Comparison of ENCODE assay signal across 8 mouse cellular contexts in the genomic region with DNA sequence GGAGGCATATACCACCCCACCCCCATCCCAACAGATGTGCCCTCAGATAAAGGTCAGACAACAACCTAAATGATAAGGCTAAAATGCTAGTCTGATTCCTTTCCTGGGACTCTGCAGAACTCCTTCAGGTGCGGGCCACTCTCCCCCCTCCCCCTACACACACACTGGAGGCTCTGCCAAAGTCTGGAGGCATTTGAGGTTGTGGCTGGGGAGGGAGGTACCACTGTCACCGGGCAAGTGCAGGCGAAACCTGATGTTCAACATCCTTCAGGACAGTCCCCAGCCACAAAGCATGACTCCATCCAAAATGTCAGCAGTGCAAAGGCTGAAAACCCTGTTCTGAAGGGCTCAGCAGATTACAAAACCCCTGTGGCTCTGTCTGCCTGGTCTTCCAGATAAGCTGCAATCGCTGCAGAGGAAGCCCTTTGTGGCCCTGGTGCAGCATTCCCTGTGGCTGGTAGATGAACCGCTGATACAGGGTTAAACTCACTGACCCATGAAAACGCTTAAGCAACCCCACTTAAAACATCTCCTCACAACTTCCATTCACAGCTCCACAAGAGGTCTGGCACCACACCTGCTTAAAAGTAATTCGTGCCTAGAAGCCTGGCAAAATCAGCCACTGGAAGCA.
A peak's percentile ranks its signal among the peaks of the same experiment; 100 is the strongest.
DNase-seq lines count a peak whose midpoint lies in the region; ATAC-seq and TF ChIP-seq lines count a peak whose summit lies in the region.

No protein-coding gene starts in this region.

- no peaks in the 10 kb centered on the region for H3K27me3 ChIP-seq in heart, adult 2 months (ENCODE audit: control insufficient read depth, insufficient read depth, low read length)
- H3K27me3 ChIP-seq in intestine, embryonic 14.5 days (replicated peaks; ENCODE audit: control insufficient read depth, insufficient read depth, low read length), result no peaks in the 10 kb centered on the region
- H3K27me3 ChIP-seq in liver, embryonic 16.5 days (ENCODE audit: control insufficient read depth, insufficient read depth, low read depth, low read length), result no peaks in the 10 kb centered on the region

- peak overlapping the region; percentile 61 for H3K4me2 ChIP-seq in intestine, embryonic 14.5 days (ENCODE audit: low read length)
- H3K4me2 ChIP-seq in liver, embryonic 16.5 days (ENCODE audit: low read depth, low read length), result no peak overlapping the region

- no peak overlapping the region for H3K4me3 ChIP-seq in heart, adult 2 months
- H3K4me3 ChIP-seq in intestine, embryonic 14.5 days (ENCODE audit: low read depth, low read length), result peak overlapping the region; percentile 39
- no peak overlapping the region for H3K4me3 ChIP-seq in liver, embryonic 16.5 days (ENCODE audit: low read depth, low read length)
- peak overlapping the region; percentile 38 for H3K4me3 ChIP-seq in olfactory bulb, adult 2 months (ENCODE audit: insufficient read depth, low read depth, low read length)

- peaks cover 39% of the 10 kb centered on the region for H3K36me3 ChIP-seq in heart, adult 2 months (ENCODE audit: control insufficient read depth, insufficient read depth, low read length)
- H3K36me3 ChIP-seq in intestine, embryonic 14.5 days (ENCODE audit: control insufficient read depth, insufficient read depth, low read length), result no peaks in the 10 kb centered on the region
- H3K36me3 ChIP-seq in liver, embryonic 16.5 days (ENCODE audit: control insufficient read depth, insufficient read depth), result no peaks in the 10 kb centered on the region

- H3K4me1 ChIP-seq in heart, adult 2 months (ENCODE audit: control insufficient read depth, insufficient read depth, low read length), result peaks cover 27% of the 10 kb centered on the region
- H3K4me1 ChIP-seq in intestine, embryonic 14.5 days (replicated peaks; ENCODE audit: control insufficient read depth, insufficient read depth, low read length), result peaks cover 48% of the 10 kb centered on the region
- peaks cover 18% of the 10 kb centered on the region for H3K4me1 ChIP-seq in liver, embryonic 16.5 days (ENCODE audit: control insufficient read depth, low read depth, low read length)
- H3K4me1 ChIP-seq in olfactory bulb, adult 2 months (ENCODE audit: control insufficient read depth, insufficient read depth, low read length), result peaks cover 22% of the 10 kb centered on the region

- no peak overlapping the region; the same call in 1 of the 2 replicates for H3K9ac ChIP-seq in heart, adult 2 months (ENCODE audit: low read depth, low read length)
- no peak overlapping the region for H3K9ac ChIP-seq in intestine, embryonic 14.5 days (ENCODE audit: low read length)
- no peak overlapping the region for H3K9ac ChIP-seq in liver, embryonic 16.5 days (ENCODE audit: low read depth, low read length)

- no peak for DNase-seq in heart, adult 2 months
- no peak for DNase-seq in heart, postnatal 14 days
- DNase-seq in embryo, embryonic 11 days, result peak; percentile 58
- no peak for DNase-seq in intestine, embryonic 14.5 days (ENCODE audit: low spot score)
- DNase-seq in cerebellum, adult 11 months, result no peak
- DNase-seq in left cerebral cortex, postnatal 4 days, result no peak

- WGBS in heart, adult 2 months, result 10% methylated on average over 7 of the region's 7 CpGs
- WGBS in intestine, embryonic 14.5 days, result 12% methylated on average over 7 of the region's 7 CpGs
- 2% methylated on average over 7 of the region's 7 CpGs for WGBS in liver, embryonic 16.5 days (ENCODE audit: insufficient replicate concordance)
- 14% methylated on average over 7 of the region's 7 CpGs for WGBS in olfactory bulb, adult 2 months

- TF ChIP-seq POLR2A in heart, adult 2 months (IDR thresholded peaks at IDR 0.05; ENCODE audit: insufficient read depth, low read depth, low read length), result 0 out of 2 replicates have a peak, but pooled peaks have one; percentile 30
- no peak for TF ChIP-seq POLR2A in olfactory bulb, adult 2 months (IDR thresholded peaks at IDR 0.05; ENCODE audit: insufficient read depth, low read depth, low read length)

- H3K27ac ChIP-seq in heart, adult 2 months, result peak overlapping the region; percentile 62
- H3K27ac ChIP-seq in intestine, embryonic 14.5 days (ENCODE audit: low read depth), result 0 out of 2 replicates have a peak overlapping the region, but pooled peaks have one; percentile 14
- H3K27ac ChIP-seq in liver, embryonic 16.5 days (ENCODE audit: low read length), result no peak overlapping the region
- peak overlapping the region; percentile 5 for H3K27ac ChIP-seq in olfactory bulb, adult 2 months (ENCODE audit: insufficient read depth, low read depth, low read length)

- no peak for TF ChIP-seq EP300 in heart, adult 2 months (IDR thresholded peaks at IDR 0.05; ENCODE audit: insufficient read depth, low read depth, low read length)

- peaks cover 3% of the 10 kb centered on the region; the same call in 1 of the 2 replicates for H3K79me2 ChIP-seq in heart, adult 2 months (replicated peaks; ENCODE audit: control insufficient read depth, insufficient read depth, low read length)

- no peak for ATAC-seq in intestine, embryonic 14.5 days (replicated peaks; ENCODE audit: low FRiP score, low TSS enrichment, low read depth)
- peak; percentile 41; the same call in 1 of the 2 replicates for ATAC-seq in liver, embryonic 16.5 days (ENCODE audit: low read depth)

- peak; percentile 29 for TF ChIP-seq CTCF in heart, adult 2 months (IDR thresholded peaks at IDR 0.05)
- no peak for TF ChIP-seq CTCF in olfactory bulb, adult 2 months (IDR thresholded peaks at IDR 0.05; ENCODE audit: insufficient read depth, low read depth, low read length)

- intact Hi-C loops in heart, adult 2 months (cut with DNase I), result no loop called here
- intact Hi-C loops in heart, postnatal 14 days (cut with DNase I), result no loop called here
- intact Hi-C loops in left cerebral cortex, postnatal 4 days (cut with DNase I), result no loop called here

- H3K9me3 ChIP-seq in intestine, embryonic 14.5 days (ENCODE audit: control insufficient read depth, low read length), result no peaks in the 10 kb centered on the region
- H3K9me3 ChIP-seq in liver, embryonic 16.5 days (replicated peaks; ENCODE audit: control insufficient read depth, low read length), result no peaks in the 10 kb centered on the region

Comparison
In these comparisons a context has a peak if more than half of its experiments do, and no peak if none do; other contexts are left out.
1. H3K4me3 ChIP-seq: peak in intestine, embryonic 14.5 days (single experiment) and olfactory bulb, adult 2 months (single experiment); none in heart, adult 2 months (single experiment) and liver, embryonic 16.5 days (single experiment).